28 mouse cellular contexts compared by ENCODE assay signal in genomic region chr5:22538996-22539600, GRCm38 (mm10). TPM values are rescaled to one million over a fixed set of nuclear protein-coding genes. Genes with fewer than 3 reads are reported as not detected.
DNase-seq lines count a peak whose midpoint lies in the region; ATAC-seq lines count a peak whose summit lies in the region.
"Had no signal": no experiment of that assay in that cellular context is flagged by ENCODE, and none has a peak within 500 bp of the region (broad histone marks: within the 10 kb centered on the region; RNA-seq: fewer than 3 reads in every experiment).

No protein-coding gene starts in this region.

- WGBS in liver, embryonic 13.5 days (ENCODE audit: insufficient replicate concordance) = 89% methylated on average over 7 of the region's 7 CpGs
- WGBS in liver, embryonic 11.5 days = 94% methylated on average over 7 of the region's 7 CpGs
- WGBS in kidney, embryonic 16.5 days = 77% methylated on average over 7 of the region's 7 CpGs

- H3K36me3 ChIP-seq in liver, embryonic 13.5 days = peaks cover 79% of the 10 kb centered on the region
- peaks cover 27% of the 10 kb centered on the region for H3K36me3 ChIP-seq in liver, embryonic 11.5 days (ENCODE audit: control insufficient read depth, insufficient read depth, low read length)
- peaks cover 46% of the 10 kb centered on the region for H3K36me3 ChIP-seq in kidney, embryonic 16.5 days (ENCODE audit: insufficient read depth, low read length)

- no peak overlapping the region for H3K4me2 ChIP-seq in liver, embryonic 13.5 days
- H3K4me2 ChIP-seq in liver, embryonic 11.5 days = no peak overlapping the region
- H3K4me2 ChIP-seq in kidney, embryonic 16.5 days (replicated peaks; ENCODE audit: low read depth, low read length) = no peak overlapping the region
- H3K4me2 ChIP-seq: embryonic facial prominence, embryonic 13.5 days; forebrain, embryonic 15.5 days; heart, embryonic 12.5 days; hindbrain, embryonic 15.5 days; limb, embryonic 13.5 days; lung, embryonic 14.5 days; midbrain, embryonic 15.5 days; neural tube, embryonic 15.5 days had no signal

- H3K4me1 ChIP-seq in liver, embryonic 13.5 days (replicated peaks) = peaks cover 38% of the 10 kb centered on the region
- no peaks in the 10 kb centered on the region; the same call in 1 of the 2 replicates for H3K4me1 ChIP-seq in liver, embryonic 11.5 days (replicated peaks; ENCODE audit: control insufficient read depth, insufficient read depth, low read length)
- no peaks in the 10 kb centered on the region for H3K4me1 ChIP-seq in kidney, embryonic 16.5 days (ENCODE audit: insufficient read depth, low read length)
- H3K4me1 ChIP-seq: embryonic facial prominence, embryonic 13.5 days; forebrain, embryonic 10.5 days; forebrain, embryonic 15.5 days; heart, embryonic 12.5 days; hindbrain, embryonic 15.5 days; limb, embryonic 13.5 days; midbrain, embryonic 10.5 days; midbrain, embryonic 15.5 days; neural tube, embryonic 15.5 days had no signal

- no peak overlapping the region for H3K4me3 ChIP-seq in liver, embryonic 13.5 days (replicated peaks)
- no peak overlapping the region for H3K4me3 ChIP-seq in liver, embryonic 11.5 days (ENCODE audit: low read depth, low read length)
- no peak overlapping the region for H3K4me3 ChIP-seq in kidney, embryonic 16.5 days (ENCODE audit: low read length)
- H3K4me3 ChIP-seq: embryonic facial prominence, embryonic 13.5 days; forebrain, embryonic 10.5 days; forebrain, embryonic 15.5 days; heart, embryonic 12.5 days; hindbrain, embryonic 15.5 days; limb, embryonic 13.5 days; midbrain, embryonic 10.5 days; midbrain, embryonic 15.5 days; neural tube, embryonic 15.5 days had no signal

- no peaks in the 10 kb centered on the region for H3K9me3 ChIP-seq in liver, embryonic 13.5 days (replicated peaks)
- H3K9me3 ChIP-seq in liver, embryonic 11.5 days (ENCODE audit: control insufficient read depth, low read length) = no peaks in the 10 kb centered on the region
- no peaks in the 10 kb centered on the region for H3K9me3 ChIP-seq in kidney, embryonic 16.5 days (ENCODE audit: low read length)
- H3K9me3 ChIP-seq: embryonic facial prominence, embryonic 13.5 days; forebrain, embryonic 10.5 days; forebrain, embryonic 15.5 days; heart, embryonic 12.5 days; hindbrain, embryonic 15.5 days; limb, embryonic 13.5 days; midbrain, embryonic 10.5 days; midbrain, embryonic 15.5 days; neural tube, embryonic 15.5 days had no signal

- DNase-seq in heart, adult 8-10 months (ENCODE audit: low spot score) = peak; percentile 7
- no peak for DNase-seq in heart, postnatal 4 days
- no peak for DNase-seq in liver, embryonic 13.5 days
- no peak for DNase-seq in liver, embryonic 11.5 days (ENCODE audit: low spot score)
- DNase-seq in B cell, adult 2 months = no peak
- DNase-seq in adrenal gland, adult 18-20 months (ENCODE audit: low spot score in 2 of 2) = no peak
- DNase-seq: adrenal gland, postnatal 14 days; cerebellum, adult 11-12 months; cerebellum, postnatal 10 days; gastrocnemius, postnatal 25 days; heart, adult 18-20 months; lung, embryonic 14.5 days; lung, postnatal 14 days; right cerebral cortex, adult 18-20 months; spleen, adult 18-20 months; thymus, postnatal 14 days had no signal

- ATAC-seq in liver, embryonic 13.5 days (ENCODE audit: low read depth) = no peak
- ATAC-seq in liver, embryonic 11.5 days (replicated peaks; ENCODE audit: low FRiP score) = no peak
- ATAC-seq in kidney, embryonic 16.5 days (ENCODE audit: low FRiP score, low TSS enrichment) = 0 out of 2 replicates have a peak, but pooled peaks have one; percentile 15
- ATAC-seq: forebrain, embryonic 15.5 days; midbrain, embryonic 15.5 days; Patski had no signal

- no peak overlapping the region for H3K9ac ChIP-seq in liver, embryonic 13.5 days
- H3K9ac ChIP-seq in liver, embryonic 11.5 days (ENCODE audit: low read depth, low read length) = no peak overlapping the region
- no peak overlapping the region for H3K9ac ChIP-seq in kidney, embryonic 16.5 days (replicated peaks; ENCODE audit: low read length)
- H3K9ac ChIP-seq: embryonic facial prominence, embryonic 13.5 days; forebrain, embryonic 15.5 days; heart, embryonic 12.5 days; hindbrain, embryonic 15.5 days; limb, embryonic 13.5 days; liver, embryonic 14.5 days; lung, embryonic 14.5 days; midbrain, embryonic 15.5 days; neural tube, embryonic 15.5 days had no signal

- H3K27me3 ChIP-seq in liver, embryonic 13.5 days = no peaks in the 10 kb centered on the region
- H3K27me3 ChIP-seq in liver, embryonic 11.5 days (replicated peaks; ENCODE audit: control insufficient read depth, insufficient read depth, low read length) = no peaks in the 10 kb centered on the region
- no peaks in the 10 kb centered on the region for H3K27me3 ChIP-seq in kidney, embryonic 16.5 days (ENCODE audit: insufficient read depth, low read length)
- H3K27me3 ChIP-seq: embryonic facial prominence, embryonic 13.5 days; forebrain, embryonic 15.5 days; heart, embryonic 12.5 days; hindbrain, embryonic 15.5 days; limb, embryonic 13.5 days; midbrain, embryonic 15.5 days; neural tube, embryonic 15.5 days; Patski had no signal

- 0 out of 2 replicates have a peak overlapping the region, but pooled peaks have one; percentile 36 for H3K27ac ChIP-seq in liver, embryonic 13.5 days
- H3K27ac ChIP-seq in liver, embryonic 11.5 days (ENCODE audit: low read depth, low read length) = no peak overlapping the region
- no peak overlapping the region for H3K27ac ChIP-seq in kidney, embryonic 16.5 days (ENCODE audit: low read length)
- H3K27ac ChIP-seq: embryonic facial prominence, embryonic 13.5 days; forebrain, embryonic 10.5 days; forebrain, embryonic 15.5 days; hindbrain, embryonic 15.5 days; limb, embryonic 13.5 days; liver, embryonic 14.5 days; midbrain, embryonic 10.5 days; midbrain, embryonic 15.5 days; neural tube, embryonic 15.5 days had no signal

RNA-seq across cellular contexts. Expression of gene Orc5, which starts 11.1 kb away (rescaled TPM):
- total RNA-seq in heart, adult 8-10 months (2022) = 1 to 10 TPM; 7.9 to 8.5 (median 8.4) TPM
- total RNA-seq in heart, postnatal 4 days (2021) = 10 to 100 TPM; 10.2 to 11.9 TPM
- polyA plus RNA-seq in liver, embryonic 13.5 days (2015; fragmentation: Nextera tagmentation; extraction: Ambion mirVana) = 63.0 and 76.5 TPM in 2 replicates
- polyA plus RNA-seq in liver, embryonic 11.5 days (2014; fragmentation: Nextera tagmentation; extraction: Ambion mirVana) = 89.0 and 92.6 TPM in 2 replicates
- 42.5 and 43.5 TPM in 2 replicates for polyA plus RNA-seq in kidney, embryonic 16.5 days (2015; fragmentation: Nextera tagmentation; extraction: Ambion mirVana)
- 10 to 100 TPM; 13.7 to 15.4 TPM for total RNA-seq in adrenal gland, adult 18-20 months (2021)
